Mouse (Mus musculus): ENCODE data around the gene Spon2. TPM values are rescaled to one million over a fixed set of nuclear protein-coding genes. Genes with fewer than 3 reads are reported as not detected.

Gene Spon2
- polyA plus RNA-seq, 1 experiment from 2014 or later = 41.8 TPM

DNA sequence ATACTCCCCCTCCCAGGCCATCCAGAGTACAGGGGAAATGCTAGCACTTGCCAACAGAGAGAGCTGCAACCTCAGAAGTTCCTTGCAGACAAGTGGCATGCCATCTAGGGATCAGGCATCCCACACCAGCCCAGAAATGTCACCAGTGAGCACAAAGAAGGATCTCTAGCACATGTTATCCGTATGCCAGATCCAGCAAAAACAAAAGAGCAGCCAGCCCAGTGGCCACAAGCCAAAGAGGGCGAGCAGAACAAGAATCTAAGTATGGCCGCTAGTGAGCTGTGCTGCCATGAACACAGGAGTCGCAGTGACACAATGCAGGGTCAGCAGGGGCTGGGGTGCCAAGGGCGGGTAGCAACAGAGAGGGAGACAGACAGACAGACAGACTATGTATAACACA is 12.0 kb upstream of the Spon2 start:
- peaks cover 38% of the 10 kb centered on the region for H3K4me1 ChIP-seq
- no peak overlapping the region for H3K27ac ChIP-seq
- no peak for ATAC-seq (ENCODE audit: insufficient read depth, low FRiP score, low read depth)
- no peaks in the 10 kb centered on the region for H3K27me3 ChIP-seq (replicated peaks)
- no peak overlapping the region for H3K9ac ChIP-seq
- H3K9me3 ChIP-seq = no peaks in the 10 kb centered on the region
- 47% methylated on average over 5 of the region's 5 CpGs for WGBS
- H3K36me3 ChIP-seq = no peaks in the 10 kb centered on the region
- no peak overlapping the region for H3K4me3 ChIP-seq (replicated peaks)
- H3K4me2 ChIP-seq = no peak overlapping the region

DNA sequence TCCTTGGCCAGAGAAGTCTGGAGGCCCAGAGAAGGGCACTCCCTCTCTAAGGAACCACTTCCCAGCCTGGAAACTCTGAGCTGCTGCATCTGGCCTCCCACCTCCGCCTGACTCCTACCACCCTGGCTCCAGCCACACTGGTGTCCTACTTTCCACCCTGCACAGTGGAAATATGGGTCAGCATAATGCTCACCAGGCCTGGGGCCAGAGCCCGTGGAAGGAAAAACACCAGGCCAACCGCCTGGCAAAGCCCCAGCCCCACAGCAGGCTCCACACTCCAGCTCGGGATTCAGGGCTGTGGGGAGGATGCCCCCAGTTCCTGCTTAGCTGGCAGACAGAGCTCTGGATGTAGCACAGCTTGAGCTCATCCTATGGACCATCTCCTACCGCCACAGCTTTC is 10.2 kb upstream of the Spon2 start:
- 32% methylated on average over 5 of the region's 5 CpGs for WGBS
- H3K36me3 ChIP-seq = no peaks in the 10 kb centered on the region
- no peak overlapping the region for H3K9ac ChIP-seq
- H3K4me1 ChIP-seq = peaks cover 27% of the 10 kb centered on the region
- peak overlapping the region; percentile 73 for H3K27ac ChIP-seq
- no peaks in the 10 kb centered on the region for H3K27me3 ChIP-seq (replicated peaks)
- ATAC-seq (ENCODE audit: insufficient read depth, low FRiP score, low read depth) = peak; percentile 46
- H3K9me3 ChIP-seq = no peaks in the 10 kb centered on the region
- no peak overlapping the region for H3K4me2 ChIP-seq
- H3K4me3 ChIP-seq (replicated peaks) = no peak overlapping the region

GRCm38 (mm10) chr5:33225673-33226072 is 7.4 kb upstream of the Spon2 start:
- no peak overlapping the region for H3K4me2 ChIP-seq
- peaks cover 27% of the 10 kb centered on the region for H3K4me1 ChIP-seq
- H3K9me3 ChIP-seq = no peaks in the 10 kb centered on the region
- no peak for ATAC-seq (ENCODE audit: insufficient read depth, low FRiP score, low read depth)
- H3K9ac ChIP-seq = no peak overlapping the region
- H3K27ac ChIP-seq = no peak overlapping the region
- no peak overlapping the region for H3K4me3 ChIP-seq (replicated peaks)
- 75% methylated on average over 5 of the region's 5 CpGs for WGBS
- no peaks in the 10 kb centered on the region for H3K27me3 ChIP-seq (replicated peaks)
- no peaks in the 10 kb centered on the region for H3K36me3 ChIP-seq

GRCm38 (mm10) chr5:33224491-33224890 is 6.2 kb upstream of the Spon2 start:
- Histone ChIP-seq H3K9me3 (no peaks in the 10 kb centered on the region), H3K4me1 (peaks cover 25% of the 10 kb centered on the region), H3K36me3 (no peaks in the 10 kb centered on the region), H3K4me2 (no peak overlapping the region), H3K4me3 (replicated peaks) (no peak overlapping the region), H3K9ac (no peak overlapping the region), H3K27ac (no peak overlapping the region), H3K27me3 (replicated peaks) (no peaks in the 10 kb centered on the region)
- no peak for ATAC-seq (ENCODE audit: insufficient read depth, low FRiP score, low read depth)
- WGBS = 72% methylated on average over 7 of the region's 7 CpGs

GRCm38 (mm10) chr5:33222841-33223744 is 4.8 kb upstream of the Spon2 start:
- ATAC-seq (ENCODE audit: insufficient read depth, low FRiP score, low read depth) = no peak
- Histone ChIP-seq H3K4me2 (no peak overlapping the region), H3K27me3 (replicated peaks) (no peaks in the 10 kb centered on the region), H3K9ac (no peak overlapping the region), H3K9me3 (no peaks in the 10 kb centered on the region), H3K27ac (peak overlapping the region; percentile 28), H3K4me3 (replicated peaks) (no peak overlapping the region), H3K4me1 (peaks cover 25% of the 10 kb centered on the region), H3K36me3 (no peaks in the 10 kb centered on the region)
- 46% methylated on average over 9 of the region's 9 CpGs for WGBS

- Histone ChIP-seq H3K36me3 (no peaks in the 10 kb centered on the region), H3K4me2 (no peak overlapping the region), H3K27me3 (replicated peaks) (no peaks in the 10 kb centered on the region), H3K4me1 (peaks cover 30% of the 10 kb centered on the region), H3K27ac (peak overlapping the region; percentile 28), H3K9me3 (no peaks in the 10 kb centered on the region), H3K4me3 (replicated peaks) (no peak overlapping the region), H3K9ac (no peak overlapping the region)
- ATAC-seq (ENCODE audit: insufficient read depth, low FRiP score, low read depth) = no peak
- 48% methylated on average over 6 of the region's 6 CpGs for WGBS
These were observed 4.1 kb upstream of the Spon2 start for GRCm38 (mm10) chr5:33222389-33222788.

DNA sequence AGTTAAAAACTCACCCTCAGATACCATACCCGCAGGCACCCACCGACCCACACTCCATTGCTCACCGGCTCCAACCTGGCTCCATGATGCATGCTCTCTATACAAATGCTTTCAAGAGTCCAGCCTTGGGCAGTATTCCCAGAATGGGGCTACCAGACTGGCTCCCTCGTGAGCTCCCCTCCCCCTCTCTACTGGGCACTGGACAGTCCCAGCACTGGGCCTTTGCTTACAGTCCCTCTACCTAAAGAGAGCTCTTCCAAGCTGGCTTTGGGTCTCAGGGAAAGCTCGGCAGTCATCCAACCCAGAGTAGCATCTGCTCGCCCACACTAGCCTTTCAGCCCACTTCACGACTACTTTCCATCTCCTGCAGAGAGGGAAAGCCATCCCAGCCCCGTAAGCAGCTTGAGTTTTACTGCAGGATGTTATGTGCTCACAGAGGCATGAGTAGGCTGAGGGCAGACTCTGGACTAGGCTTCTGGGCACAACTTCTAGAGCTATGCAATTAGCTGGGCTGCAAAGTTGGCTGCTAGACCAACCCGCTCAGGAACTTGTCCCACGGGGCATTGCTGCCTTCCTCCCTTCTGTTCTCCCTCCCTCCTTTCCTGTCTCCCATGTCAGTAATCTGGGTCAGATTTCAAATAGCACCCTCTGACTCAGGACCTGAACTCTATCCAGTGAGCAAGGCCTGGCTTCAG is 2.2 kb upstream of the Spon2 start:
- Histone ChIP-seq H3K36me3 (no peaks in the 10 kb centered on the region), H3K9ac (no peak overlapping the region), H3K27ac (no peak overlapping the region), H3K27me3 (replicated peaks) (no peaks in the 10 kb centered on the region), H3K4me3 (replicated peaks) (no peak overlapping the region), H3K4me1 (peaks cover 40% of the 10 kb centered on the region), H3K4me2 (no peak overlapping the region), H3K9me3 (no peaks in the 10 kb centered on the region)
- no peak for ATAC-seq (ENCODE audit: insufficient read depth, low FRiP score, low read depth)
- 82% methylated on average over 10 of the region's 10 CpGs for WGBS

DNA sequence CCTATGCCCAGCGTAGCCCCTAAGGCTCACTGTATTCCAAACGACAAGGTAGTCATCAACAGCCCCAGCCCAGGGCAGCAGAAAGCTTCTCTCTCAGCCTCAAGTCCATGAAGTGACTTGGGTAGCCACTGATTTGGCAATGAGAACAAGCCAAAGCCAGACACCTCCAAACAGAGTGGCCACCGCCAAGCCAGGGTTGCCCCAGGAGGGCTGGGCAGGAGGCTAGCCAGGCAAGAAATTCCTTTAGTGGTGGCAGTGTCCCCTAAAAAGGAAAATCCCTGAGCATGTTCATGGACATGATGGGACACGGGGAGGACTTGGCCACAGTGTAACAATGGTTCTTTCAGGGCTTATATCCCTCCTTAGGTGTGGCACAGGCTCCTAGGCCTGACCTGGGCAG is 1.6 kb upstream of the Spon2 start:
- Histone ChIP-seq H3K27me3 (replicated peaks) (no peaks in the 10 kb centered on the region), H3K27ac (0 out of 2 replicates have a peak overlapping the region, but pooled peaks have one; percentile 85), H3K4me1 (peaks cover 38% of the 10 kb centered on the region), H3K4me2 (no peak overlapping the region), H3K36me3 (no peaks in the 10 kb centered on the region), H3K9ac (no peak overlapping the region), H3K9me3 (no peaks in the 10 kb centered on the region), H3K4me3 (replicated peaks) (no peak overlapping the region)
- 94% methylated on average over 4 of the region's 4 CpGs for WGBS
- ATAC-seq (ENCODE audit: insufficient read depth, low FRiP score, low read depth) = no peak

GRCm38 (mm10) chr5:33218746-33219449 is 643 bp upstream of the Spon2 start:
- Histone ChIP-seq H3K27me3 (replicated peaks) (no peaks in the 10 kb centered on the region), H3K9ac (no peak overlapping the region), H3K27ac (peak overlapping the region; percentile 85), H3K4me2 (peak overlapping the region; percentile 52; the same call in 1 of the 2 replicates), H3K4me1 (peaks cover 38% of the 10 kb centered on the region), H3K4me3 (replicated peaks) (no peak overlapping the region), H3K36me3 (no peaks in the 10 kb centered on the region), H3K9me3 (no peaks in the 10 kb centered on the region)
- ATAC-seq (ENCODE audit: insufficient read depth, low FRiP score, low read depth) = no peak
- 49% methylated on average over 20 of the region's 20 CpGs for WGBS

- 46% methylated on average over 3 of the region's 3 CpGs for WGBS
- 0 out of 2 replicates have a peak, but pooled peaks have one; percentile 17 for ATAC-seq (ENCODE audit: insufficient read depth, low FRiP score, low read depth)
- H3K4me3 ChIP-seq (replicated peaks) = peak overlapping the region; percentile 20
- H3K9ac ChIP-seq = no peak overlapping the region
- H3K36me3 ChIP-seq = no peaks in the 10 kb centered on the region
- H3K4me2 ChIP-seq = peak overlapping the region; percentile 52
- peaks cover 38% of the 10 kb centered on the region for H3K4me1 ChIP-seq
- H3K27me3 ChIP-seq (replicated peaks) = no peaks in the 10 kb centered on the region
- H3K27ac ChIP-seq = peak overlapping the region; percentile 85
- H3K9me3 ChIP-seq = no peaks in the 10 kb centered on the region
These were observed 592 bp downstream of the Spon2 start for GRCm38 (mm10) chr5:33217663-33218062.

GRCm38 (mm10) chr5:33214723-33215122 is 3.5 kb downstream of the Spon2 start:
- Histone ChIP-seq H3K9ac (no peak overlapping the region), H3K4me2 (no peak overlapping the region), H3K36me3 (no peaks in the 10 kb centered on the region), H3K27me3 (replicated peaks) (no peaks in the 10 kb centered on the region), H3K4me3 (replicated peaks) (no peak overlapping the region), H3K27ac (no peak overlapping the region), H3K9me3 (no peaks in the 10 kb centered on the region), H3K4me1 (peaks cover 32% of the 10 kb centered on the region)
- 70% methylated on average over 4 of the region's 4 CpGs for WGBS
- ATAC-seq (ENCODE audit: insufficient read depth, low FRiP score, low read depth) = no peak

DNA sequence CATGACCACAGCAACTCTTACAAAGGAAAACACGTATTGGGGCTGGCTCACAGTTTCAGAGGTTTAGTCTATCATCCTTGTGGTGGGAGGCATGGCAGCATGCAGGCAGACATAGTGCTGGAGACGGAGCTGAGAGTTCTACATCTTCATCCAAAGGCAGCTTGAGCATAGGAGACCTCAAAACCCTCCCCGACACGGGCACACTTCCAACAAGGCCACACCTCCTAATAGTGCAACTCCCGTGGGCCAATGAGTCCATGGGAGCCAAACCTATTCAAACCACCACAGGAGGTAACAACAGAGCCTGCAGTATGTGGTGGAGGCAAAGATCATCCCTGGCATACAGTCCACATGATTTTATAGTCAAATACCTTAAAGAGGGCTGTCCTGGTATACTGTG is 7.0 kb downstream of the Spon2 start:
- Histone ChIP-seq H3K4me1 (peaks cover 7% of the 10 kb centered on the region), H3K4me3 (replicated peaks) (no peak overlapping the region), H3K4me2 (no peak overlapping the region), H3K9ac (no peak overlapping the region), H3K27ac (no peak overlapping the region), H3K27me3 (replicated peaks) (no peaks in the 10 kb centered on the region), H3K9me3 (no peaks in the 10 kb centered on the region), H3K36me3 (no peaks in the 10 kb centered on the region)
- ATAC-seq (ENCODE audit: insufficient read depth, low FRiP score, low read depth) = no peak
- WGBS = 76% methylated on average over 5 of the region's 5 CpGs
